Mouse (Mus musculus): ENCODE measurements at regions not wholly inside any gene's neighbourhood (a gene's known extent, or its start where the extent isn't known, plus 50 kb on each side); places are given as distances from the start of the nearest gene placed in this dataset.

- no peak for DNase-seq
Observed at GRCm38 (mm10) chr10:8070472-8070871, 114.4 kb upstream of the Tab2 start.

DNA sequence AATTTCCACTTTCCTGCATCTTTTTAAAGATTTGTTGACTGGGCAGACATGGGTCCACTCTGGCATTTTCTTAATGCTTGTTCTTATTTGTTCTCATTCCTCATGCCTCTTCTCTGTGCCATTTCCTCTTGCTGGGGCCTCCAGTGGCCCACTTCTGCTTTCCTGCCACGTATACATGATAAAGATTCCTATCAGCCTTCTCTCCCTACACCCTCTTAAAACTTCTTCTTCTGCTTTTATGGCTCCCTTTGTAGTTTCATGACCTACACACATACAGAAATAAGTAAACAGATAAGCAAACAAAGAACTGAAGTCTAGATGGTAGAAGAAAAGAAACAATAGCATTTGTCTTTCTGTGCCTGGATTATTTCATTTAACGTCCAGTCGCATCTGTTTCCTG, 110.9 kb upstream of the Tab2 start:
- no peak for DNase-seq

DNA sequence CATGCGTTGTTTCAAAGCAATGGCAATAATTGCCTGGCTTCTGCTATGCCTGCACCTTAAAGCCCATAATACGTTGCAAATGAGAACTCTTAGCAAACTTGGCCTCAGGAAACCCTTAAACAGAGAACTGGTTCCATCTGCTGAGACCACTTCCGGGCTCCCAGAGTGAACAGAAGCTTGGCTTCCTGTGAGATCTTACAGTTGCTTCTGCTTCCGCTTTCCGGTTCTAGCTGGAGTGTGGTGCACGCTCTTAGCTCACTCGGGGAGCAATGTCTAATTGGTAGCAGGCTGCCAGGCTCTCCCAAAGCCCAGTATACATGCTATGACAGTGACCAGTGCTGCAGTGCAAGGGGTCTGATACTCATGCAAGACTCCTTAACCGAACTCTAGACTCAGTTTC, 109.7 kb upstream of the Tab2 start:
- peak in 1 of 2 experiments; percentile 7 for DNase-seq

GRCm38 (mm10) chr10:8064281-8064680, 108.3 kb upstream of the Tab2 start:
- no peak for DNase-seq

DNA sequence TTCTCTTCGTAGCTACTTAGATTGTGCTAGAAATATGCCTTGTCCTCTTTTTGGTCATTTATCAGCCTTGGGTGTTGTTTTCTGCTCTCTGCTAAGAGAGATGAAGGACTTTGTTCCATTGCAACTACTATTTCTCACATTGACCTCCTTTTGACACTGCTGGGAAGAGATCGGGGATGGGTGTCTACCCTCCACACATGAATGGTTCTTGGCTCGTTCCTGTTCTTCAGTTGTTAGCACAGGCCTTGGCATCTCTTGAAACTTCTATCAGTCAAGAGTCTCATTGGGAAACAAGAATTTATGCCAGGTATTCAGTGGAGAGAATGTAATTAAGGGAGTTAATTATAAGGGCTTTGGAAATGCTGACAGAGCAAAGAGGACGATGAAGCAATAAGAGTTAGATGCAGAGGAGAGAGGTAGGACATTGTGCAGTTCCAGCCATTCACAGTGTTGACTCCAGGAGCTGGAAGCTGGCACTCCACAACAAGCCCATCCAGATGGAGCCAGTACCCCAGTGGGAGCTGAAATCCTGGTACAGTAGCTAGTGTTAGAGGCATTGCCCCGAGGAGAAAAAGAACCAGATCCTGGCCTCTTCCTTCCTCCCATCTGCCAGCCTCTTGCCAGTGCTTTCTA, 107.5 kb upstream of the Tab2 start:
- DNase-seq: peak; percentile 48 to 83

DNA sequence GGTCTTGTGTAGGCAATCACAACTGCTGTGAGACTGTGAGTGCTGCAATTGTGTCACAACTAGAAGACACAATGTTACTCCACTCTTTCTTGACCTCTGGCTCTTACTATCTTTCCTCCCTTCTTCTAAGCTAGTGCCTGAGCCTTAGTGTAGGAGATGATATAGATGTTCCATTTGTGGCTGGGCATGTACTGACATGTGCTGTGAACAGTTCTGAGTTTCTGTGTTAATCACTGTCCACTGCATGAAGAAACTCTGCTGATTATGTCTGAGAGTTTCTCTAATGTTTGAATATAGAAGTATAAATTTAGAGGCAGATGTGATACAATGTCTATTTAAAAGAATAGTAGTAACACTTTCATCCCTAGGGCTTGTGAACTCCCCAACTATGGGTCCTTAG, 105.0 kb upstream of the Tab2 start:
- DNase-seq: no peak

DNA sequence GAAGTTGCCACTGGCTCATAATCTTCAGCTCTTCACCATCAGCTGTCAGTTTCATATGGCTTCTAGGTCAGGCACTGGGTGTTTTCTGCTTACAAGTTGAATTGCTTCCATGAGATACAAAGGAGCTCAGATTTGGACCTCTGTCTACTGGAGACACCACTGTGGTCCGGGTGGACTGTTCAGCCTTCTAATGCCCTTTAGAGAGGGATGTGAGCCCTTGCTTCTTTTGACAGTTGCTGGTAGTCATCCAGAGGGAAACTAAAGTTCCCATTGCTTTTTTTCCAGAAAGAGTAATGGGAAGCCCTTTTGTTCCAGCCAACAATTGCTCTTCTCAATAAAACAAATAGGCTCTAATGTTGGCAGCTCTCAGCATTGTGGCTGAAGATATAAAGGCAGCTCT, 103.7 kb upstream of the Tab2 start:
- DNase-seq: no peak

- no peak for DNase-seq
Observed at GRCm38 (mm10) chr10:8057855-8058254, 101.8 kb upstream of the Tab2 start.

GRCm38 (mm10) chr10:8055293-8055692, 99.3 kb upstream of the Tab2 start:
- no peak for DNase-seq

DNA sequence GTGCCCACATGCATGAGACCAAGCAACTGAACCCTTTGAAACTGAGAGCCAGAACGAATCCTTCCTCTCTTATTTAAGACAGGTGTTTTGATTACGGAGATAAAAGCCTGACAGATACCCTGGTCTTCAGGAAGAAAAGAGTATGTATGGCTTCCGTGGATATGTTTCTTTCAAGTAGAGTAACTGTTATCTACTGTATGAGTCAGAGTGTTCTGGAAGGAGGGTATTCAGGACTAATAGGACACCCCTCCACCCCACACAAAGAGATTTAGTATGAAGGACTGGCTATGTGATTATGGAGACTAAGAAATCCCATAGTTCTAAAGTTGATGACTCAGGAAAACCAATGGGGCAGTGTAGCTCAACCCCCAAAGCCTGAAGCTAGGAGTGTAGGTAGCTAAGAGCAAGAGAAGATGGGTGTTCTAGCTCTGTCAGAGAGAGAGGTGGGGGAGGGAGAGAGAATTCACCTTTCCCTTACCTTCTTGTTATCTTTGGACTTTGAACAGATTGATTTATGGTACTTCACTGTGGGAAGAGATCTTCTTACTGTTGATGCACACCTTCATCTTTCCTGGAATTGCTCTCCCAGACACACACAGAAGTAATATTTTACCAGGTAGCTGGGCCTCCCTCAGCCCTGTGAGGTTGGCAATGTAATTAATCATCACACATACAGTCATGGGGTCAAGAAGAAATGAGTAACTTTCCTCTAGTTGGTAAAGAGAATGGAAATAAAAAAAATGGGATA, 87.6 kb upstream of the Tab2 start:
- peak; percentile 14 to 19 for DNase-seq

GRCm38 (mm10) chr10:8042306-8042705, 86.3 kb upstream of the Tab2 start:
- DNase-seq: no peak

GRCm38 (mm10) chr10:8041790-8042189, 85.8 kb upstream of the Tab2 start:
- DNase-seq: no peak

- no peak for DNase-seq
Observed at GRCm38 (mm10) chr10:8037986-8038631, 82.1 kb upstream of the Tab2 start.

GRCm38 (mm10) chr10:8036293-8036692, 80.3 kb upstream of the Tab2 start:
- DNase-seq: no peak

GRCm38 (mm10) chr10:8035310-8035709, 79.3 kb upstream of the Tab2 start:
- DNase-seq: no peak

DNA sequence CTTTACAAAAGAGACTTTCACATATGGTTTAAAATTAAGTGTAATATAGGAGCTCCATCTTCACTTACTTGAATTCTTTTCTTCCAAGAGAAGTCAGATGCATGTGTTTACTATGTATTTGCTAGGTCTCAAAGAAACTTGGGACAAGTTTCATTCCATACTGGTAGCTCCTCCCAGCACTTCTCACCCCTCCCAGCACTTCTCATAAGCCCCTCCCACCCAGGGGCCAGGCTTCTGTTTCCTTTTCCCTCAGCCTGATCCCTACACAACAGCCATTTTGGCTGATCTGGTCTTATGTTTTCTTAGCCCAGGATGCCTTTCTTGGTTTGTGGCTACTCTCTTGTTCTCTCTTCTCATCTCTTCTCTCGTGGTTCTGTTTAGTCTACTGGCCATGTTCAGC, 76.2 kb upstream of the Tab2 start:
- no peak for DNase-seq

DNA sequence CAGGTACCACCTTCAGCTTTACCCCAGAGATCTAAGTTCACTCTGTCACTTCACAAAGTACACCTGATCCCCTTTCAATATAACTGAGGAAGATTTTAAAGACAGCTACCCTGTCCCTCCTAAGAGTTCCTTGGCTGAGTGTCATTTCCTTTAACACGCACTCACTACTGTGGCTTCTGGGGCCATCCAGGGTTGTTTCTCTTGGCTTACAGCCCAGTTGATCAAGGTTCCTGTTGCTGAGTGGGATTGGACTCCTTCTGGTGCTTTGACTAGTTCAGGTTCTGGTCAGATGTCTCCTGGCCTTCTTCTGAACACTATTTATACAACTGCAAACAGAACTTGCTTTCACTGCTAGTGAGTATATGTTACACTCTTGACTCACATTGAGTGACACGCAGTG, 72.8 kb upstream of the Tab2 start:
- DNase-seq: peak; percentile 41 to 46

GRCm38 (mm10) chr10:8027023-8027422, 71.0 kb upstream of the Tab2 start:
- peak in 1 of 2 experiments; percentile 18 for DNase-seq

DNA sequence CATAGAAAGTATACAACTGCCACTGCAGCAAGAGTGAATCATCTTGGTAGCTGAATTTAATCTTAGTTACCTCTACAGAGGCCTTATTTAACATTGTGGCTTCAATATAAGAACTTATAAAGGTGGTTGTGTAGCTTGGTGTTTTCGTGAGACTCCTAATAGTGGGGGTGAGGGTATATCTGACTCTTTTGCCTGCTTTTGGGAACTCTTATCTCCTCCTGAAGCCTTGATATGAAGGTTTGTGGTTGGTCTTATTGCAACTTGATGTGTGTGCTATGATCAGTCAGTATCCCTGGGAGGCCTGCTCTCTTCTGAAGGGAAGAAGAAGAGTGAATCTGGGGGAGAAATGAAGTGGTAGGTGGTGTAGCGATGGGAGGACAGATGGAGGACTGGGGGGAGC, 67.7 kb upstream of the Tab2 start:
- no peak for DNase-seq

GRCm38 (mm10) chr10:8021971-8022370, 65.9 kb upstream of the Tab2 start:
- peak; percentile 12 to 27 for DNase-seq

DNA sequence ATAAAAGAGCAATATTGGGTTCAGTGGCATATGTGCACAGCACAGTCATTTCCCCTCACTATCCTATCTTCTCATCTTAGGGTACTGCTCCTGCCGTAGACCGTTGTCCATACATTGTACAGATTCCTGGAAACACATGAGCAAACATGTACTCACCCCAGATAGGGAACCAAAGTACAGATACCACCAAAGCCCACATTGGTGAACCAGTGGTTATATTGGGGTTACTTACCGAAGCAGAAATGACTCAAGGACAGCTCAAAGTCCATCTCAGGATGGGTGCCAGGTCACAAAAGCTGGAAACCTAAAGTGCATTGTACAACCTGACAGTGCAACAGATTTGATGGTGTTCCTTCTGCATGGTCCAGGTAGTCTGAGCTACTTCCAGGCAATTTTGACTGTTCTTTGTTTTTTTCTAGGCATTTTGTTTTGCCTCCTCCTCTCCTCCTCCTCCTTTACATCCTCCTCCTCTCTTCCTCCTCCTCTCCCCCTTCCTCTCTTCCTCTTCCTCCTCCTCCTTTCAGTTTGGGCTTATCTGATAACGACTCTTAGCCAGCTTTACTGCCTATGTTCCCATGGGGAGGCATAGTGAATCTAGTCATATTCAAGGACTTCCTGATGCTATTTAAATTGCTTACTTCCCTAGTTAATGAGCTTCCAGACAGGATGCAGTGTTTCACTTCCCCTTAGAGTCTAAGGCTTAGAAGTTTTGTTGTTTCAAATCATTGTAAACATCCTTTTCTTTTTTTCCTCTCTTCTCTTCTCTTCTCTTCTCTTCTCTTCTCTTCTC, 65.1 kb upstream of the Tab2 start:
- no peak for DNase-seq

GRCm38 (mm10) chr10:8020113-8020512, 64.1 kb upstream of the Tab2 start:
- no peak for DNase-seq

Data from kidney, postnatal 36 days (tissue).